Mouse (Mus musculus): ENCODE results near the gene Cd22.

DNA sequence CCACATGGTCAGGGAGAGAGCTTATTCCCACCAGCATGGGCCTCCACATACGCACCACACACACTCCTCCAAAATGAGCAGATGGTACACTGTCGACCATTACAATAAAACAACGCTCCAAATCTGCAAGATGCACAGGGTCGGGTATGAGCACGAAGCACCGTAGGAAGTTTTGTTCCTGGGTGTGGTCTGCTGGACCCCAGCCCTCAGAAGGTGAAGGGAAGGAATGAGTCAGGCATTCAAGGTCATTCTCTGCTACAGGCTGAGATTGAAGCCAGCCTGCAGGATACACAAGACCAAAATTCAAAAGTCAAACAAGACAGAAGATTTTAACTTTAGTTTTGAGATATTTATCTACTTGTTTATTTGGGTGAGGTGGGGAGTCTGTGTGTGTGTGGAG lies 32.2 kb downstream of the Cd22 start:
- TF ChIP-seq POLR2A (IDR thresholded peaks at IDR 0.05; ENCODE audit: extremely low read depth, insufficient read depth, low read length) (no peak), CTCF (IDR thresholded peaks at IDR 0.05; ENCODE audit: extremely low read depth, insufficient read depth, low read length) (no peak)
